Mouse (Mus musculus): ENCODE measurements around the gene Eva1c.

- peak; percentile 36 for TF ChIP-seq CTCF (IDR thresholded peaks at IDR 0.05; ENCODE audit: low read depth)
- no peak for TF ChIP-seq EP300 (optimal IDR thresholded peaks at IDR 0.05)
Observed at GRCm38 (mm10) chr16:90848697-90849096, 22.2 kb downstream of the Eva1c start.
